Mouse (Mus musculus): ENCODE results near the gene Ccdc32.

DNA sequence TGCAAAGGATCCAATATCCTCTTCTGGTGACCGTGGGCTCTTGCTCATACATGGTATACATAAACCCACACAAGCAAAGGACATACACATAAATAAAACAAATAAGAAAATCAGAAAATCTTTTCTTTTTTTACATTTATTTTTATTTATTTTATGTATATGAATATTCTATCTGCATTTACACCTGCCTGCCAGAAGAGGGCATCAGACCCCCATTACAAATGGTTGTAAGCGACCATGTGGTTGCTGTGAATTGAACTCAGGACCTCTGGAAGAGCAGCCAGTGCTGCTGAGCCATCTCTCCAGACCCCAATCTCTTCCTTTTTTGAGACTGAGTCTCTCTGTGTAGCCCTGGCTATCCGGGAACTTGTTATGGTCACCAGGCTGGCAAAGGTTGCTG lies 11.5 kb downstream of the Ccdc32 start:
- peak; percentile 9; the same call in 1 of the 2 replicates for TF ChIP-seq CTCF (IDR thresholded peaks at IDR 0.05; ENCODE audit: insufficient read depth, low read length)
- no peak for TF ChIP-seq POLR2A (IDR thresholded peaks at IDR 0.05; ENCODE audit: borderline replicate concordance, extremely low read depth, low read depth, low read length)

All from lung, adult 2 months (tissue).